Mouse (Mus musculus): ENCODE results near the gene 4931440F15Rik. TPM values are rescaled to one million over a fixed set of nuclear protein-coding genes. Genes with fewer than 3 reads are reported as not detected.
A peak's percentile ranks its signal among the peaks of the same experiment; 100 is the strongest.

4931440F15Rik gene
- polyA plus RNA-seq, 1 experiment from 2014 or later = not detected

- H3K27ac ChIP-seq = peak overlapping the region; percentile 70
- no peaks in the 10 kb centered on the region for H3K79me2 ChIP-seq (ENCODE audit: inconsistent target)
- no peak overlapping the region for H3K4me3 ChIP-seq (ENCODE audit: inconsistent target)
- WGBS (ENCODE audit: missing documents) = 52% methylated on average over 6 of the region's 6 CpGs
- no peaks in the 10 kb centered on the region for H3K36me3 ChIP-seq (ENCODE audit: inconsistent target)
These were observed 38.8 kb downstream of the 4931440F15Rik start for GRCm38 (mm10) chr11:29786583-29787219.

DNA sequence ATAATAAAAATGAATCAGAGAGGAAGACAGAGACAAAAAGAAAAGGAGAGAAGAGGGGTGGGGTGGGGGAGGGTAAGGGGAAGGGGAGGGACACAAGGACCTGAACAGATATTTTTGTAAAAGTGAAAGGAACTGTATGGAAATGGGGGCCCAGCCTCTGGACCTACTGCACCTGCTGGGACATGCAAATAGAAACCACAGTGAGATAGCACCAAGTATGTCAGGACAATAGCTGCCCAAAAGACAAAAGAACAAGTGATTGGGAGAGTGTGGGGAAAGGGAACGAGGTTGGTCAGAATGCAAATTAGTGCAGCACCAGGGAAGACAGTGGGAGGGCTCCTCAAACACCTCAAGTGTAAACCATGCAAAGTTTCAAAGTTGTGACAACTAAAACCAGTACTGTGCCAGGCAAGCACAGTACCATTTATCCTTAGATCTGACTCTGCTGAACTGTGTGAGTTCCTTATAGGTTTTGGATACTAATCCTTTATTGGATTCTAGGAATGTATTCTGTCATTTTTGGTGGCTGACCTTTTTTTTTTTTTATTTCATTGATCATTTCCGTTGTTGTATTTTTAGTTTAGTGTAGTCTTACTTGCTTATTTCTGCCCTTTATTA lies 46.0 kb downstream of the 4931440F15Rik start:
- H3K4me3 ChIP-seq (ENCODE audit: inconsistent target) = no peak overlapping the region
- 89% methylated on average over 2 of the region's 2 CpGs for WGBS (ENCODE audit: missing documents)
- H3K79me2 ChIP-seq (ENCODE audit: inconsistent target) = no peaks in the 10 kb centered on the region
- H3K36me3 ChIP-seq (ENCODE audit: inconsistent target) = no peaks in the 10 kb centered on the region
- H3K27ac ChIP-seq = no peak overlapping the region

DNA sequence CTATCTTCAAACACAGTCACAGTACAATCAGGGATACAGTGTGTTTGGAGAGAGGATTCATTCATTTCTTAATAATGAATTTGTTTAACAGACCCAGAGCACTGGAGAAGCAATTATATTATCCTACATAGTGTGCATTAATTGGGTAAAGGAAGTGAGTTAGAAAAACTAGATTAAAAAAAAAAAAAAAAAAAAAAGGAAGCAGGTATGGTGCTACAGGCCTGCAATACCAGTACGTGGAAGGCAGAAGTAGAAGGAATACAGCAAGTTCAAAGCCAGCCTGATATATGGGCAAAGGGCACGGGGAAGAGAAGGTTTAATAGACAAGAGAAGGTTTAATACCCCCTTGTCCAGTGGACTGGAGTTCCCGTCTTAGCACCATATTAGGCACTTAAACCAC lies 46.5 kb downstream of the 4931440F15Rik start:
- WGBS (ENCODE audit: missing documents) = 77% methylated on average over 3 of the region's 3 CpGs
- Histone ChIP-seq H3K79me2 (ENCODE audit: inconsistent target) (no peaks in the 10 kb centered on the region), H3K36me3 (ENCODE audit: inconsistent target) (no peaks in the 10 kb centered on the region), H3K27ac (no peak overlapping the region), H3K4me3 (ENCODE audit: inconsistent target) (no peak overlapping the region)

GRCm38 (mm10) chr11:29777964-29778363 lies 47.5 kb downstream of the 4931440F15Rik start:
- Histone ChIP-seq H3K4me3 (ENCODE audit: inconsistent target) (no peak overlapping the region), H3K36me3 (ENCODE audit: inconsistent target) (no peaks in the 10 kb centered on the region), H3K79me2 (ENCODE audit: inconsistent target) (no peaks in the 10 kb centered on the region), H3K27ac (no peak overlapping the region)

GRCm38 (mm10) chr11:29774760-29775159 lies 50.7 kb downstream of the 4931440F15Rik start:
- H3K27ac ChIP-seq = no peak overlapping the region
- H3K36me3 ChIP-seq (ENCODE audit: inconsistent target) = no peaks in the 10 kb centered on the region
- no peak overlapping the region for H3K4me3 ChIP-seq (ENCODE audit: inconsistent target)
- H3K79me2 ChIP-seq (ENCODE audit: inconsistent target) = no peaks in the 10 kb centered on the region
- WGBS (ENCODE audit: missing documents) = 74% methylated on average over 2 of the region's 2 CpGs

GRCm38 (mm10) chr11:29774296-29774695 lies 51.2 kb downstream of the 4931440F15Rik start:
- 60% methylated on average over 2 of the region's 2 CpGs for WGBS (ENCODE audit: missing documents)
- no peaks in the 10 kb centered on the region for H3K36me3 ChIP-seq (ENCODE audit: inconsistent target)
- no peak overlapping the region for H3K4me3 ChIP-seq (ENCODE audit: inconsistent target)
- no peak overlapping the region for H3K27ac ChIP-seq
- no peaks in the 10 kb centered on the region for H3K79me2 ChIP-seq (ENCODE audit: inconsistent target)

Other genes with a start within 250 kb of the 4931440F15Rik start
- 420 to 900 TPM (median 594 TPM) in 3 replicates for gene Rtn4, start 132.7 kb downstream of the 4931440F15Rik start, polyA plus RNA-seq (2018)
- gene Eml6, start 200.4 kb upstream of the 4931440F15Rik start, polyA plus RNA-seq (2018) = 0.58 to 1.0 TPM (median 0.87 TPM) in 3 replicates

All from macrophage (primary cell).